ENCODE assay signal across 16 mouse cellular contexts in the genomic region with DNA sequence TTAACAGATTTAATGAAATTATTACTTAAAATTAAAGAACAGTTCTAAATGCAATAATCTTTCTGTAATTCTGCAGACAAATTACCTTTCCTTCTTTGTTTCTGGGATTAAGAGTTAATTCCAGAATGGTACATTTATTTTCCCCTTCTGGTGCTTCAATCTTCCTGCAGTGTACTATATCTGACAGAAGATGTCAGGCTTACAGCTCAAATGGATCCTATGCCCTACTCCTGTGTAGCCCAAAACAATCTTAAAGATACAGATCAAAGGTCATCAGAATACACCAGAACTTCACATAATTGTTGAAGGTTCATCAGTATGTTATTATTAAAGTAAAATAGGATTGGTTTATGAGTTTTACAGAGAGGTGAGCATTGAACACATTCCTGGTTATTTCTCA.
DNase-seq lines count a peak whose midpoint lies in the region; ATAC-seq and TF ChIP-seq lines count a peak whose summit lies in the region.
"Had no signal": no experiment of that assay in that cellular context is flagged by ENCODE, and none has a peak within 500 bp of the region (broad histone marks: within the 10 kb centered on the region; RNA-seq: fewer than 3 reads in every experiment).

No protein-coding gene starts in this region.

- TF ChIP-seq CTCF in heart, adult 2 months (IDR thresholded peaks at IDR 0.05) = peak; percentile 31
- peak; percentile 29 for TF ChIP-seq CTCF in lung, embryonic 14.5 days (IDR thresholded peaks at IDR 0.05; ENCODE audit: low read depth)

- DNase-seq in heart, adult 2 months = no peak
- no peak for DNase-seq in heart, adult 11 months
- peak; percentile 21 for DNase-seq in lung, embryonic 14.5 days
- no peak for DNase-seq in lung, postnatal 36 days
- DNase-seq in brain, embryonic 18.5 days (ENCODE audit: low read depth, low spot score) = peak; percentile 16
- DNase-seq in spleen, postnatal 36 days (ENCODE audit: low spot score in 2 of 2) = no peak
- DNase-seq in kidney, postnatal 14 days = no peak
- DNase-seq: adrenal gland, postnatal 10 days; cerebellum, adult 11 months; heart, postnatal 4 days; lung, postnatal 4 days; right cerebral cortex, postnatal 14 days had no signal

- H3K36me3 ChIP-seq in heart, adult 2 months (ENCODE audit: control insufficient read depth, insufficient read depth, low read length) = no peaks in the 10 kb centered on the region
- no peaks in the 10 kb centered on the region for H3K36me3 ChIP-seq in lung, embryonic 14.5 days (ENCODE audit: insufficient read depth)
- H3K36me3 ChIP-seq in neural tube, embryonic 14.5 days (ENCODE audit: control insufficient read depth, insufficient read depth, low read length) = no peaks in the 10 kb centered on the region
- H3K36me3 ChIP-seq: liver, embryonic 12.5 days; stomach, embryonic 15.5 days had no signal

- no peaks in the 10 kb centered on the region for H3K79me2 ChIP-seq in heart, adult 2 months (replicated peaks; ENCODE audit: control insufficient read depth, insufficient read depth, low read length)

- no peak for TF ChIP-seq EP300 in heart, adult 2 months (IDR thresholded peaks at IDR 0.05; ENCODE audit: insufficient read depth, low read depth, low read length)

- no peak overlapping the region for H3K9ac ChIP-seq in heart, adult 2 months (ENCODE audit: low read depth, low read length)
- H3K9ac ChIP-seq in lung, embryonic 14.5 days = no peak overlapping the region
- no peak overlapping the region for H3K9ac ChIP-seq in neural tube, embryonic 14.5 days (replicated peaks; ENCODE audit: low read depth, low read length)
- H3K9ac ChIP-seq: liver, embryonic 12.5 days; stomach, embryonic 15.5 days had no signal

- no peak for ATAC-seq in lung, embryonic 14.5 days (ENCODE audit: insufficient read depth)
- peak; percentile 71; the same call in 1 of the 2 replicates for ATAC-seq in neural tube, embryonic 14.5 days (ENCODE audit: low read depth)
- ATAC-seq: CD4-positive, CD25-positive, alpha-beta regulatory T cell, adult 4 months; liver, embryonic 12.5 days had no signal

- TF ChIP-seq POLR2A in heart, adult 2 months (IDR thresholded peaks at IDR 0.05; ENCODE audit: insufficient read depth, low read depth, low read length) = no peak

- H3K27me3 ChIP-seq in heart, adult 2 months (ENCODE audit: control insufficient read depth, insufficient read depth, low read length) = no peaks in the 10 kb centered on the region
- H3K27me3 ChIP-seq in lung, embryonic 14.5 days (ENCODE audit: insufficient read depth, low read length) = no peaks in the 10 kb centered on the region
- no peaks in the 10 kb centered on the region for H3K27me3 ChIP-seq in neural tube, embryonic 14.5 days (ENCODE audit: control insufficient read depth, insufficient read depth, low read length)
- H3K27me3 ChIP-seq: liver, embryonic 12.5 days; stomach, embryonic 15.5 days had no signal

- no peak overlapping the region for H3K27ac ChIP-seq in heart, adult 2 months
- H3K27ac ChIP-seq in lung, embryonic 14.5 days (ENCODE audit: low read depth) = no peak overlapping the region
- no peak overlapping the region for H3K27ac ChIP-seq in neural tube, embryonic 14.5 days (ENCODE audit: low read depth, low read length)
- H3K27ac ChIP-seq: liver, embryonic 12.5 days; stomach, embryonic 15.5 days had no signal

- H3K4me3 ChIP-seq in heart, adult 2 months = no peak overlapping the region
- H3K4me3 ChIP-seq in lung, embryonic 14.5 days (ENCODE audit: low read depth, low read length) = no peak overlapping the region
- H3K4me3 ChIP-seq in neural tube, embryonic 14.5 days (ENCODE audit: low read depth, low read length) = no peak overlapping the region
- H3K4me3 ChIP-seq: liver, embryonic 12.5 days; stomach, embryonic 15.5 days had no signal

- H3K4me2 ChIP-seq in lung, embryonic 14.5 days = no peak overlapping the region
- H3K4me2 ChIP-seq in neural tube, embryonic 14.5 days (ENCODE audit: low read depth, low read length) = no peak overlapping the region
- H3K4me2 ChIP-seq: liver, embryonic 12.5 days; stomach, embryonic 15.5 days had no signal

- intact Hi-C loops in heart, adult 2 months (cut with DNase I) = no loop called here

- H3K4me1 ChIP-seq in heart, adult 2 months (ENCODE audit: control insufficient read depth, insufficient read depth, low read length) = no peaks in the 10 kb centered on the region
- no peaks in the 10 kb centered on the region for H3K4me1 ChIP-seq in lung, embryonic 14.5 days (ENCODE audit: insufficient read depth)
- no peaks in the 10 kb centered on the region for H3K4me1 ChIP-seq in neural tube, embryonic 14.5 days (ENCODE audit: control insufficient read depth, insufficient read depth, low read length)
- H3K4me1 ChIP-seq: liver, embryonic 12.5 days; stomach, embryonic 15.5 days had no signal

- no peaks in the 10 kb centered on the region for H3K9me3 ChIP-seq in lung, embryonic 14.5 days (ENCODE audit: low read depth, low read length)
- H3K9me3 ChIP-seq in neural tube, embryonic 14.5 days (ENCODE audit: control insufficient read depth, low read length) = no peaks in the 10 kb centered on the region
- H3K9me3 ChIP-seq: liver, embryonic 12.5 days; stomach, embryonic 15.5 days had no signal

Comparison
In these comparisons a context has a peak if more than half of its experiments do, and no peak if none do; other contexts are left out.
1. DNase-seq: peak in lung, embryonic 14.5 days (single experiment) and brain, embryonic 18.5 days (single experiment); none in heart, adult 2 months (0 of 2), heart, adult 11 months (single experiment), lung, postnatal 36 days (single experiment), spleen, postnatal 36 days (0 of 2) and kidney, postnatal 14 days (single experiment).